Mouse (Mus musculus) heart, adult 2 months (tissue): ENCODE data around the gene Ruvbl2.

ENCODE experiments used
- CTCF ChIP-seq: fragments of 200-600 bp; IDR thresholded peaks from 2 replicates; pipeline ENCODE4 v1.8.1; 2022; ENCODE audit warnings: antibody characterized with exemption, mild to moderate bottlenecking, moderate library complexity
- EP300 ChIP-seq: fragments of 200-500 bp; IDR thresholded peaks from 2 replicates; pipeline ENCODE4 v1.6.1; 2011; ENCODE audit warnings: low read depth, low read length, control low read depth; ENCODE audit not compliant: insufficient read depth

DNA sequence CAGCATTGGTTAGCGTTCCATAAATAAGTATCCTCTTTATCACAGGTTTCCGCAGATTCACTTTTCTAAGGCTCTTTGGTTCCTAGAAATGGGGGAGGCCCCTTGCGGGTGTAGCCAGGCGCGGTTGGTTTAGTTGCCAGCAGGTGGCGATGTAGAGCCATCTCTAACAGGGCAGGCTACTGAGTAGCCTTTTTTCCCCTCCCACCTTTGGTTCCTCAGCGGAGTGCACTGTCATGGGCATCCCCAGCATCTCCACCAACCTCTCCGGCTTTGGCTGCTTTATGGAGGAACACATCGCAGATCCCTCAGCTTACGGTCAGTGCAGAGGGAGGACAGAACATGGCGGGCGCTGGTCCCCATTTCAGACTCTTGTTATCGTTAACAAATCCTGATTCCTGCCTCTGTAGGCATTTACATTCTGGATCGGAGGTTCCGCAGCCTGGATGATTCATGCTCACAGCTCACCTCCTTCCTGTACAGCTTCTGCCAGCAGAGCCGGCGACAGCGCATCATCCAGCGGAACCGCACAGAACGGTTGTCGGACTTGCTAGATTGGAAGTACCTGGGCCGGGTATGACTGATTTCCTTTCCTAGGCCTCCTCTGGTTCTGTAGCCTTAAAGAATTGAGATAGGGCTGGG is 13.6 kb upstream of the Ruvbl2 start:
- TF ChIP-seq CTCF (peak; percentile 97), EP300 (peak; percentile 34; the same call in 1 of the 2 replicates)
